Mouse (Mus musculus) ES-E14 (cell line): ENCODE results near the gene Immt.
"Not testable (repeated sequence)": the region's sequence is repeated elsewhere in the genome, so short reads cannot be mapped to it uniquely, and the experiment has no call there.

Experiments used
- HCFC1 ChIP-seq: IDR thresholded peaks from 2 replicates; pipeline ENCODE4 v1.6.1; 2012; ENCODE audit warnings: low read length, inconsistent platforms, borderline replicate concordance; ENCODE audit not compliant: insufficient read depth
- MAFK ChIP-seq: IDR thresholded peaks from 2 replicates; pipeline ENCODE4 v1.6.1; 2014; ENCODE audit warnings: mild to moderate bottlenecking, low read depth, low read length, inconsistent platforms; ENCODE audit not compliant: insufficient read depth
- ZC3H11A ChIP-seq: IDR thresholded peaks from 2 replicates; pipeline ENCODE4 v1.6.1; 2012; ENCODE audit warnings: low read depth, mild to moderate bottlenecking, inconsistent platforms, low read length, borderline replicate concordance

DNA sequence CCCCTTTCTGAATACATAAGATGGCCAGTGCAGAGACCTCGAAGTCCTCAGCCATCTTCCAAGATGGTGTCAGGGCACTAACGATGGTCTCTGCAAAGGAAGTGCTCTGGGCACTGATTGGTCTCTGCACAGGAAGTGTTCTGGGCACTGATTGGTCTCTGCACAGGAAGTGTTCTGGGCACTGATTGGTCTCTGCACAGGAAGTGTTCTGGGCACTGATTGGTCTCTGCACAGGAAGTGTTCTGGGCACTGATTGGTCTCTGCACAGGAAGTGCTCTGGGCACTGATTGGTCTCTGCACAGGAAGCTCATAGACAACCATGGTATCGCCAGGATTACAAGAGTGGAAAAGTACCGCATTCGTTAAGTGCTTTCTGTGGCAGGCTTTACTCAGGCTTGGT, 94.1 kb downstream of the Immt start:
- not testable (repeated sequence) for TF ChIP-seq HCFC1, ZC3H11A, MAFK
